Mouse (Mus musculus): ENCODE data around the gene Fgd5.
"Not testable (repeated sequence)": the region's sequence is repeated elsewhere in the genome, so short reads cannot be mapped to it uniquely, and the experiment has no call there.

The Fgd5 gene

DNA sequence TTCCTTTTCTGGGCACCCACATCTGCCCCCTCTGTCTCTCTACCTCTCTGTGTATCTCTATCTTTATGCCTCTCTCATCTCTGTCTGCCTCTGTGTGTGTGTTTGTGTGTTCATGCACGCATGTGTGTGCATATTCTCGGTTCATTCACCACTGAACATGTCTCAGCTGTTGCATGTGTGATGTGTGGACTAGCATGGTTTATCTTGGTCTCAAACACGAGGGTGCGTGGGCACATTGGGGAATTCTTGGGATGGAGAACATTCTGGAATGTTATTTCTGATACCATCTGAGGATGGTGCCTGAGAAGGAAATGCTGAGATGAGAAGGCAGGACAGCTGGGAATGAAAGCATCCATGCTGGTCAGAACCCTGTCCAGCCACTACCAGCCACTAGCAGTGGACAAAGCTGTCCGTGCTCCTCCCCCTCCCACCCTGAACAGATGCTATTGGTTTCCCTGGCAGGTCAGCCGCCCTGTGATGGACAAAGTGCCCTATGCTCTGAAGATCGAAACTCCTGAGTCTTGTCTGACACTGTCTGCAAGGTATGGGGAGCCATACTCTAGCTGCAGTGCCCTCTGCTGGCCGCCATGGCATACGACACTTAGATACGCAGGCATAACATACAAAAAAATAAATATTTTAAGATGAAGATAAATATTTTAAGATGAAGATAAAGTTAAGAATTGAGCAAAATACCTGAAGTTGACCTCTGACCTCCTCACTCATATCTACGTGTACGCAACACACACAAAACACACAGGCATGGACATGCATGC, 87.2 kb downstream of the Fgd5 start:
- in situ Hi-C loops (cut with MboI, MseI), result loop anchor here (5.0 kb wide), 1 partner anchor 164 kb away; the partner anchor contains the start of gene 4930590J08Rik

DNA sequence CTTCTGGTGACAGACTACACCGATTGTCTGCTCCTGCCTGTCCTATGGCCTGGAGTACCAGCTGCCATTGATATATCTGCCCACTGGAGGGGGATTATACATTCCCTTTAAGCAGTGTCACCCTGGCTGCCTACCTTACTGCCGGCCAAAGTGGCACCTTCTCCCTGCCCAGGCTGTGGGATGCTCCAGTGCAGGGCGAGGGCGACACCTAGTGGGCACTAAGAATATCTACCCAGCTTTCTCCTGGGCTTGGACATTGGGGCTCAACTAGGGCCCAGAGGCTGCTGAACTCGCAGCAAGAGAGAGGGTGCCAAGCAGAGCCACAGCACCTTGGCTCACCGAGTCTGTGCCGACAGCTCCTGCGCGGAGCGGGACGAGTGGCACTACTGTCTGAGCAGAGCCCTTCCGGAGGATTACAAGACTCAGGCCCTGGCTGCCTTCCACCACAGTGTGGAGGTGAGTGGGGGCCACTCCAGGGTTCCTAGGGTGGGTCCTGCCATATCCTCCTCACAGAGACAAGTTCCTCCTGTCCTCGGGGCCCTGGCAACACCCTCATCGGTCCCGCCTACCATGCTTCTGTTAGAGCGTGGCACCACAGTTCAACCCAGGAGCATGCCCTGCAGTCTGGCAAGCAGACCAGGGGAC, 88.6 kb downstream of the Fgd5 start:
- in situ Hi-C loops (cut with MboI, MseI), result loop anchor here (5.0 kb wide), 1 partner anchor 165 kb away; the partner anchor contains the start of gene 4930590J08Rik

DNA sequence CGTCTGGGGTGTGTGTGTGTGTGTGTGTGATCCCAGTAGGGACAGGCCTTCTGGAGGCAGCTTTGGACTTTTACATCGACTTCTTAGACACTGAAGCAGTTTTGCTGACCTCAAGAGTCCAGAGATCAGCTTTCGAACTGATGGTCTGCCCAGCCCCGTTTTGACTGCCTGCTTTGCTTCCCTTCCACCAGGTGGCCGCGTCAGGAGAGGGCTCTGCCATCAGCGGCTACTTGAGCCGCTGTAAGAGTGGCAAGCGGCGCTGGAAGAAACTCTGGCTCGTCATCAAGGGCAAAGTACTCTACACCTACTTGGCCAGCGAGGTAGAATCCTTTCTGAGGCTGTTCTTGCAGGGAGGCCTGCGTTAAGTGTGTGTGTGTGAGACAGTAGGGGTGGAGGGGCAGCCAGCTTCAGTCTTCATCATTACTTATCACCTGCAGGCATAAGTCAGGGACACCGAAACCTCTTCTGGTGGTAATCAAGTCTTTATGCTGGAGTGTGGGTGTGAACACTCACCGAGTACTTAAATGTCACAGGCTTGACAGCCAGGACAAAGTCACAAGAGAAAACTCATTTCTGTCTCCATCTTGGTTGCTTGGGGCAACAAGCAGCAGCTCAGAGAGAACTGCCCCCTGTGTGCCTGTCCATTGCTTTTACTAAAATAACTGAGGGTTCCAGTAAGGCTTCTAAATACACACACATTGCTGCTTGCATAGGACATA, 92.6 kb downstream of the Fgd5 start:
- in situ Hi-C loops (cut with MboI, MseI), result no loop called here

DNA sequence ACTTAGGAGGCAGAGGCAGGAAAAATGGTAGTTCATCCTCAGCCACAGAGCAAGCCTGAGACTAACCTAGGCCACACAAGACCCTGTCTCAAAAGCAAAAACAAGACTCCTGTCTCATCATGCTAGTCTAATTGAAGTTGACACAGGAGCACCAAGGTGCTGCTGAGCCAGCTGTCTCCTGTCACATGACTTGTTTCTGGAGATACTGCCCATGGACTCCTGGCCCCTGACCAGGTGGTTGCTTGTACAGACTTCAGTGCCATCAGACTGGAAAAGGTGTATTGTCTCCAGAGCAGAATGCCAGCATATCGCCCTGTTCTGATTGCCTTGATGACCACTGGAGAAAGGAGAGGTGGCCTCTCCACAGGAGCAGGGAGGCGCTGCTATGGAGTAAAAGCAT, 102.1 kb downstream of the Fgd5 start:
- in situ Hi-C loops (cut with MboI, MseI), result no loop called here

DNA sequence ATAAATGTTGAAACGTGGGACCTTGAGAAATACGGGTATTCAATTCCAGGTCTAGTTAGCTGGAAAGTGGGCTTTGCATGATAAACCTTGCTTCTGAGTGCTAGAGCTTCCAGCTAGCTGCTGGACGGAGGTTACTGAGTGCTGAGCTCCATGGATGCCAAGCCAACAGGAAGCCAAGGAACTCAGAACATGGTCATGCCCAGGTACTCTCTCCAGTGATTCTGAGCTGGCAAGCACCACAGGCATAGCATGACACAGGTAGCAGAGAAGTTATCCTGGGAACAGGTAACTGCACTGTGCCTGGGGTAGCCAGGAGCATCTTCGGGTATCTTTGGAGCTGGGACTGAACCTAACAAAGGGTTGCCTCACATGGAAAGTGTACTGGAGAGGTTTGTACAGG, 104.1 kb downstream of the Fgd5 start:
- in situ Hi-C loops (cut with MboI, MseI), result no loop called here

DNA sequence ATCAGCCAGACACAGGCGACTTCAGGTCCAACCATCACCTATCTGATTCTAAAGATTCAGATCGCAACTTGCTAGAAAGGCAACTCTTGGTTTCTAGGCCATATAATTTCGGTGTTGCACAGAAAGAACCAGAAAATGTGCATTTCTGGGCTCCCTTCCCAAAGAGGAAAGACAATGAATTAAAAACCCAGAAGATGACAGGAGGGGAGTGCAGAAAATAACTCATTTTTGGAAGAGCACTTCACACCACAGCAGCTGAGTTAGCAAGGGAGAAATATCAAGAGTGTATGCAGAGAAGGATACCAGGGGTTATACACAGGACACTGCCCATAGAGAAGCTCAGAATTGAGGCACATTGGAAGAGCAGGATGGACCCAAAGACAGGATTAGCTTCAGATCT, 106.3 kb downstream of the Fgd5 start:
- in situ Hi-C loops (cut with MboI, MseI), result no loop called here

DNA sequence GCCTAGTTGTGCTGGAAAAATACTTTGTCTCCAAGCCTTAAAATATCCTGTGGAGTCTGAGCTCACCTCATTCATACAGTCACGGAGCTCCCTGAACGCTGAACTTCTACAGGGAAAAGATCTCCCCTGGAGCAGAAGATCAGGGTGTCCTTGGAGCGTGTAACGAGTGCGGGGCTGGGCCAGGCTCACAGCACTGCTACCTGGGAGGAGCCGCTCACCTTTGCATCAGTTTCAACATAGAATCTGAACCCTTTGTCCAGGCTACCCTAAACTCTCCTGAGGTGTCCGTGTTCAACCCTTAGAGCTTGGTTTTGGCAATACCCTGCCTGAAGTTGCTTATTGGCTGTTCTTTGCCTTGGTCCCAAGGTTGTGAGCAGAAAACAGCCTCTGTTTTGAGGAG, 110.5 kb downstream of the Fgd5 start:
- in situ Hi-C loops (cut with MboI, MseI), result not testable (repeated sequence)

DNA sequence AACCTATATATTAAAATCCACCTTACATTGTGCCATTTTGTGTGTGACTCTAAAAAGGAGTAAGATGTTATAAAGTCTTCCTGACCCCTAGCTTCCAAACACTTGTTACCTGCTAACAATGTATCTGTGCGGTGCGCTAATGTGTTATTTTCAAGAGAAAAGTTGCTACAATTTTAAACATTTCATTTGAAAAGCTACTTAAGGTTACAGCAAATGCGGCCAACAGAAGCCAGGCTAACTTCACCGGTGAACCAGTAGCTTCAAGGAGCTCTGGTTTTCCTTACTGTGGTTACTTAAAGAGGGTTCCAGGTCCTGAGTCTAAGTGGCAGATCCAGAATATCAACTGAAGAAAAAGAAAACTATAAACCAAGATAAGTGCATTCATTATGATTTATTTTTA, 111.3 kb downstream of the Fgd5 start:
- in situ Hi-C loops (cut with MboI, MseI), result no loop called here

DNA sequence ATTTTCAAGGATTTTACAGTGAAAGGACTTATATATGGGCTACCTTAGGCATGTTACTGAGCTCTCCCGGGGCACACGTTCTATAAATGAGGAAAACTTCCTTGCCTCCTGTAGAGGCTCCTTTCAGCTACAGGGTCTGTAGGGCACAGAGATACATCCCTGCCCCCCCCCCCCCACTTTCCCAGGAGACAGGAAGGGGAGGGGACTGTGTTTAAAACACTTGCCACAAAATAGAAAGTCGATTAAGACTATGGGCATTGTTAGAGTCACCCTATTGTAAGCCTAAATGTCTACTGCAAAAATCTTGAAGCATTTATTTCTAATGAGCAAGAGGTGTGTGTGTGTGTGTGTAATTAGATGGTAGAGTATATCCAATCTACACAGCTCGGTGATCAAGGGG, 111.8 kb downstream of the Fgd5 start:
- in situ Hi-C loops (cut with MboI, MseI), result no loop called here

DNA sequence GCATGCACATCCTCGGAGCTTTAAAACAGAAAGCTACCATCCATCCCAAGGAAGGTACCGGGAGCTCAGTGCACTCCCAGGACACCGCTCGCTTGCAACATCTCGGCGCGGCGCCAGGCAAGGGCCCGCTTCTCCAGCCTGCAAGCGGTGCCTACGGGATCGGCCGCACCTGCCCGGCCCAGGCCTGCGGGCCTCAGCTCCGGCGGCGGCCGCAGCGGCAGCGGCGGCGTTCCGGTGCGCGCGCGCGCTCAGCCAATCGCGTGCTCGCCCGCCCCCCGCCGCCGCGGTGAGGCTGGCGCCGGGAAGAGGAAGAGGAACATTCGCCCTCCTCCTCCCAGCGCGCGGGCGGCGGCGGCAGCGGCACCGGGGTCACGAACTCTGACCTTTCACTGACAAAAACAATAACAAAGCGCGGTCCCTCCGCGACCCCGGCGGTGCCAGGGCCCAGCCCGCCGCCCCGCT, 112.5 kb downstream of the Fgd5 start, which contains the start of gene Nr2c2:
TSS of gene Nr2c2 (plus strand) at position 261 of the 462 bp plus-strand sequence.
- in situ Hi-C loops (cut with MboI, MseI), result no loop called here

DNA sequence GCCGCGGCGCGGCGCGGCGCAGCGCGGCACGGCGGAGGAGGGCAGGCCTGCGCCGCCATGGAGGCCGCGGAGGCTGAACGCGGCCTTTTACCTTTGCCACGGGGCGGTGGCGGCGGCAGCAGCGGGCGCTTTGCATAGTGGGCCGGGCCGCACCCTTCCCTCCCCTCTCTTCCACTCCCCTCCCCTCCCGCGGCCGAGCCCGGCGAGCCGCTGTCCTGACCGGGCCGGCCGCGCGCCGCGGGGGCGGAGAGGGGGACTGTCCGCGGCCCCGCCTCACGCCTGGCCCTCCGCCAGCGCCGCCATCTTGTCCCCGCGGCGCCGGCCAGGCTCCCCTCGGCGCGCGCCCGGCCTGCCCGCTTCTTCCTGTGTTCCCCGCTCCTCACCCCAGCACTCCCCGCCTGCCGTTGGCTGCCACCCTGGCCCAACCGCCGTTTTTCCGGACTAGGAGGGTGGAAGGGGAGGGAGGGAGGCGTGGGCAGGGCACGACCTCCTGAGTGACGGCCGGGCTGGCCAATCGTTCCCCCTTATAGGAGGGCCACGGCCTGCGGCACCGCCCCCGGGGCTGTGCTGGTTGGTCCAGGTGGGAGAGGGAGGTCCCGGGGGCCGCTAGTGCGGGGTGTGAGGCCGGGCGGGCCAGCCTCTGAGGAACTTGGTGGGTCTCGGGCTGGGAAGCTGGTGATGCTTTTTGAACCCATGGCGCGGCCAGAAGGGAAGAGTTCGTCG, 113.2 kb downstream of the Fgd5 start:
- in situ Hi-C loops (cut with MboI, MseI), result no loop called here

DNA sequence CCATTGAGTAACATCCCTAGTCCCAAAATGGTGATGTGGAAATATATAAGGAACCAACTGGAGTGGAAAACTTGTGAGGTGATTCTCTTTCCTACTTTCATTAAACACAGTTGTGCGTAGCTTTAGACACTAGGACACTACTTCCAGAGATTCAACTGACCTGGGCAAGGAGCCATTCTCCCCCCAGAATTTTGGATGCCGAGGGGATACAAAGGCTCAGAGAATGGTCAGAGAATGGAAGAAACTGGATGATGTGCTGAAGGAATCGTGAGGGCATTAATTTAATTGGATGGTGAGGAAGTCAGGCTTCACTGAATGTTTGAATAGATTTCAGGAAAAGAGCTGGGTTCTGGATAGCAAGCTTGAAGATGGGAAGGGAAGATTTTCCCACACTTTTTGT, 114.1 kb downstream of the Fgd5 start:
- in situ Hi-C loops (cut with MboI, MseI), result no loop called here

DNA sequence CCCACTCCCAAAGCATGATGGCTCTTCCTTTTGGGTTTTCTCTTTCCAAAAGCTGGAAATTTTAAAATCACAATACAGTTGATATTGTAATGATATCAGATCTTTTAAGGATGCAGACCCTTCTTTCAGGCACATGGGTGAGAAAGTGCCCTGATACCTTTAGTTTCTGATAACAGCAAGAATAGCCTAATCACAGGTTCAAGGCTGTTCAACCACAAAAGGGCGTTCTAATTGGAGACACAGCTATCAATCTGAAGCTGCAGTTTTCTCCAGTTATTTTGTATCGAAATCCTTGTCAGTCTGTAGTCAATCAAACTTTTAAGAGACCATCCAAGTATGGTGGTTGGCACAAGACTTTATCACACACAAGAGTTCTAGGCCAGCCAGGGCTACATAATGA, 115.2 kb downstream of the Fgd5 start:
- in situ Hi-C loops (cut with MboI, MseI), result no loop called here

DNA sequence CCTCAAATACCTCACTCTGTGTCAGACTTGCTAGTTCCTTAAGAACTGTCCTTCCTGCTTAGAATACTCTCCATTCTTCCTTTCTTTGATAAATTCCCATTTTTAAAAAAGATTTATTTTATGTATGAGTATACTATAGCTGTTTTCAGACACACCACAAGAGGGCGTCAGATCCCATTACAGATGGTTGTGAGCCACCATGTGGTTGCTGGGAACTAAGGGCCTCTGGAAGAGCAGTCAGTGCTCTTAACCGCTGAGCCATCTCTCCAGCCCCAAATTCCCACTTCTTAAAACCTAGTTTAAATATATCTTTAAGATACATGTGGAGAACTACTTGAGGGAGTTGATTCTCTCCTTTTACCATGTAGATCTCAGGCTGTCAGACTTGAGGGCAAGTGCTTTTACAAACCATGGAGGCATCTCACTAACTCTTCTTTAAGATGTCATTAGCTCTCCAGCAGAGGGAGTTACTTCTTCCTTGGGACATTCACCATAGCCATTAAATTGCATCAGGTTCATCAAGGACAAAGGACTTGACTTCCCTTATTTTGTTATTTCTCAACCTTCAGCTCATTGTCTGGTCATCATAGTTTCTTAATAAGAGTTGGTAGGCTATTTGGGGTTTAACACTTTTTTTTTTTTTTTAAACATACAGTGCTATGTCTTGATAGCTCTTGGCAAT, 122.1 kb downstream of the Fgd5 start:
- in situ Hi-C loops (cut with MboI, MseI), result no loop called here

DNA sequence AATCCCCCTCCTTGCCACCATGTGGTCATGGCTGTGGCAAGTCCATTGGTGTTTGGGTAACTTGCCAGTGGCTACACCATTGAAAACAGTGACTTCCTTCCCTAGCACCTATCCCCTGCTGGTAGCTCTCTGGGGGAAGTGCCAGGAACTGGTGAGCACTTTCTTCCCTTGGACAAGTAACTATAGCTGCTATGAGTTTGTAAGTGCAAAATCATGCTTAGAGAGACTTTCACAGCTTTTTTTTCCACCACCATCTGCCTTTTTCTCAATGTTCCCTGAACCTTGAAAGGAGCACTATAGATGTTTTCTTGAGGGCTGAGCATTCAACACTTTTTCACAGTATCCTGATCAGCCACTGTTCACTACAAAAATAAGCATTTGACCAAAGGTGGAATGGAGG, 145.9 kb downstream of the Fgd5 start:
- in situ Hi-C loops (cut with MboI, MseI), result no loop called here

All from T-helper 2 cell (primary cell).